Mouse (Mus musculus): ENCODE measurements around the gene Lpp.

Gene Lpp

GRCm38 (mm10) chr16:24678942-24679341 lies 285.6 kb downstream of the Lpp start:
- in situ Hi-C loops (cut with MboI; ENCODE audit: low pct_unique_long_range_greater_than_20kb in 1 of 2, low sequenced_read_pairs in 2 of 2, unreplicated experiment in 1 of 2), result no loop called here

GRCm38 (mm10) chr16:24695062-24695461 lies 301.8 kb downstream of the Lpp start:
- in situ Hi-C loops (cut with MboI; ENCODE audit: low pct_unique_long_range_greater_than_20kb in 1 of 2, low sequenced_read_pairs in 2 of 2, unreplicated experiment in 1 of 2), result no loop called here

GRCm38 (mm10) chr16:24704215-24704614 lies 310.9 kb downstream of the Lpp start:
- in situ Hi-C loops (cut with MboI; ENCODE audit: low pct_unique_long_range_greater_than_20kb in 1 of 2, low sequenced_read_pairs in 2 of 2, unreplicated experiment in 1 of 2), result no loop called here

- in situ Hi-C loops (cut with MboI; ENCODE audit: low pct_unique_long_range_greater_than_20kb in 1 of 2, low sequenced_read_pairs in 2 of 2, unreplicated experiment in 1 of 2), result no loop called here
These were observed 330.3 kb downstream of the Lpp start for GRCm38 (mm10) chr16:24723641-24724040.

GRCm38 (mm10) chr16:24732751-24733150 lies 339.4 kb downstream of the Lpp start:
- in situ Hi-C loops (cut with MboI; ENCODE audit: low pct_unique_long_range_greater_than_20kb in 1 of 2, low sequenced_read_pairs in 2 of 2, unreplicated experiment in 1 of 2), result no loop called here

- in situ Hi-C loops (cut with MboI; ENCODE audit: low pct_unique_long_range_greater_than_20kb in 1 of 2, low sequenced_read_pairs in 2 of 2, unreplicated experiment in 1 of 2), result no loop called here
These were observed 340.0 kb downstream of the Lpp start for GRCm38 (mm10) chr16:24733321-24733720.

GRCm38 (mm10) chr16:24735754-24736153 lies 342.4 kb downstream of the Lpp start:
- in situ Hi-C loops (cut with MboI; ENCODE audit: low pct_unique_long_range_greater_than_20kb in 1 of 2, low sequenced_read_pairs in 2 of 2, unreplicated experiment in 1 of 2), result no loop called here

- in situ Hi-C loops (cut with MboI; ENCODE audit: low pct_unique_long_range_greater_than_20kb in 1 of 2, low sequenced_read_pairs in 2 of 2, unreplicated experiment in 1 of 2), result no loop called here
These were observed 344.2 kb downstream of the Lpp start for GRCm38 (mm10) chr16:24737362-24738057.

- in situ Hi-C loops (cut with MboI; ENCODE audit: low pct_unique_long_range_greater_than_20kb in 1 of 2, low sequenced_read_pairs in 2 of 2, unreplicated experiment in 1 of 2), result no loop called here
These were observed 347.4 kb downstream of the Lpp start for GRCm38 (mm10) chr16:24740714-24741113.

GRCm38 (mm10) chr16:24749816-24750215 lies 356.5 kb downstream of the Lpp start:
- in situ Hi-C loops (cut with MboI; ENCODE audit: low pct_unique_long_range_greater_than_20kb in 1 of 2, low sequenced_read_pairs in 2 of 2, unreplicated experiment in 1 of 2), result no loop called here

GRCm38 (mm10) chr16:24756141-24756540 lies 362.8 kb downstream of the Lpp start:
- in situ Hi-C loops (cut with MboI; ENCODE audit: low pct_unique_long_range_greater_than_20kb in 1 of 2, low sequenced_read_pairs in 2 of 2, unreplicated experiment in 1 of 2), result no loop called here

- in situ Hi-C loops (cut with MboI; ENCODE audit: low pct_unique_long_range_greater_than_20kb in 1 of 2, low sequenced_read_pairs in 2 of 2, unreplicated experiment in 1 of 2), result no loop called here
These were observed 372.7 kb downstream of the Lpp start for GRCm38 (mm10) chr16:24766051-24766450.

GRCm38 (mm10) chr16:24766596-24766995 lies 373.3 kb downstream of the Lpp start:
- in situ Hi-C loops (cut with MboI; ENCODE audit: low pct_unique_long_range_greater_than_20kb in 1 of 2, low sequenced_read_pairs in 2 of 2, unreplicated experiment in 1 of 2), result no loop called here

GRCm38 (mm10) chr16:24777053-24777452 lies 383.7 kb downstream of the Lpp start:
- in situ Hi-C loops (cut with MboI; ENCODE audit: low pct_unique_long_range_greater_than_20kb in 1 of 2, low sequenced_read_pairs in 2 of 2, unreplicated experiment in 1 of 2), result no loop called here

- in situ Hi-C loops (cut with MboI; ENCODE audit: low pct_unique_long_range_greater_than_20kb in 1 of 2, low sequenced_read_pairs in 2 of 2, unreplicated experiment in 1 of 2), result no loop called here
These were observed 385.3 kb downstream of the Lpp start for GRCm38 (mm10) chr16:24778432-24779274.

GRCm38 (mm10) chr16:24780545-24780944 lies 387.2 kb downstream of the Lpp start:
- in situ Hi-C loops (cut with MboI; ENCODE audit: low pct_unique_long_range_greater_than_20kb in 1 of 2, low sequenced_read_pairs in 2 of 2, unreplicated experiment in 1 of 2), result no loop called here

- in situ Hi-C loops (cut with MboI; ENCODE audit: low pct_unique_long_range_greater_than_20kb in 1 of 2, low sequenced_read_pairs in 2 of 2, unreplicated experiment in 1 of 2), result no loop called here
These were observed 388.6 kb downstream of the Lpp start for GRCm38 (mm10) chr16:24781922-24782321.

GRCm38 (mm10) chr16:24785651-24786050 lies 392.3 kb downstream of the Lpp start:
- in situ Hi-C loops (cut with MboI; ENCODE audit: low pct_unique_long_range_greater_than_20kb in 1 of 2, low sequenced_read_pairs in 2 of 2, unreplicated experiment in 1 of 2), result no loop called here

GRCm38 (mm10) chr16:24788973-24789372 lies 395.7 kb downstream of the Lpp start:
- in situ Hi-C loops (cut with MboI; ENCODE audit: low pct_unique_long_range_greater_than_20kb in 1 of 2, low sequenced_read_pairs in 2 of 2, unreplicated experiment in 1 of 2), result no loop called here

GRCm38 (mm10) chr16:24791387-24791786 lies 398.1 kb downstream of the Lpp start:
- in situ Hi-C loops (cut with MboI; ENCODE audit: low pct_unique_long_range_greater_than_20kb in 1 of 2, low sequenced_read_pairs in 2 of 2, unreplicated experiment in 1 of 2), result no loop called here
